Mouse (Mus musculus) cerebellum, adult 9-10 months (tissue): Measurements from ENCODE around the gene Slc12a9.

Experiments used
- DNase-seq: peaks from one replicate; pipeline ENCODE4 v3.0.0; 2022

Slc12a9 gene

GRCm38 (mm10) chr5:137286655-137287031 lies 46.8 kb downstream of the Slc12a9 start:
- peak; percentile 97 for DNase-seq

GRCm38 (mm10) chr5:137285986-137286385 lies 47.4 kb downstream of the Slc12a9 start:
- peak; percentile 59 for DNase-seq

GRCm38 (mm10) chr5:137285045-137285444 lies 48.4 kb downstream of the Slc12a9 start:
- peak; percentile 64 for DNase-seq

- peak; percentile 36 for DNase-seq
These were observed 49.0 kb downstream of the Slc12a9 start for GRCm38 (mm10) chr5:137284411-137284810.

GRCm38 (mm10) chr5:137277360-137278342 lies 55.7 kb downstream of the Slc12a9 start:
- DNase-seq: peak; percentile 4

GRCm38 (mm10) chr5:137268131-137268910 lies 65.1 kb downstream of the Slc12a9 start:
- DNase-seq: no peak

GRCm38 (mm10) chr5:137264787-137265186 lies 68.6 kb downstream of the Slc12a9 start:
- no peak for DNase-seq
